Mouse (Mus musculus) mouse embryonic stem cell (cell line): ENCODE measurements around the gene Trmt1l.
"Not testable (repeated sequence)": the region's sequence is repeated elsewhere in the genome, so short reads cannot be mapped to it uniquely, and the experiment has no call there.

Source experiments
- in situ Hi-C, 2 experiments: fragments of 300-500 bp; cut with MboI; formaldehyde crosslinking; loops; 1 replicate in 1 of 2; 3 replicates in 1 of 2; pipeline ENCODE4 v1.14.3; 2019 to 2020; ENCODE audit warnings: low sequenced_read_pairs in 2 of 2, low pct_unique_long_range_greater_than_20kb in 1 of 2, mixed read lengths in 1 of 2; ENCODE audit not compliant: unreplicated experiment in 1 of 2

Gene Trmt1l

DNA sequence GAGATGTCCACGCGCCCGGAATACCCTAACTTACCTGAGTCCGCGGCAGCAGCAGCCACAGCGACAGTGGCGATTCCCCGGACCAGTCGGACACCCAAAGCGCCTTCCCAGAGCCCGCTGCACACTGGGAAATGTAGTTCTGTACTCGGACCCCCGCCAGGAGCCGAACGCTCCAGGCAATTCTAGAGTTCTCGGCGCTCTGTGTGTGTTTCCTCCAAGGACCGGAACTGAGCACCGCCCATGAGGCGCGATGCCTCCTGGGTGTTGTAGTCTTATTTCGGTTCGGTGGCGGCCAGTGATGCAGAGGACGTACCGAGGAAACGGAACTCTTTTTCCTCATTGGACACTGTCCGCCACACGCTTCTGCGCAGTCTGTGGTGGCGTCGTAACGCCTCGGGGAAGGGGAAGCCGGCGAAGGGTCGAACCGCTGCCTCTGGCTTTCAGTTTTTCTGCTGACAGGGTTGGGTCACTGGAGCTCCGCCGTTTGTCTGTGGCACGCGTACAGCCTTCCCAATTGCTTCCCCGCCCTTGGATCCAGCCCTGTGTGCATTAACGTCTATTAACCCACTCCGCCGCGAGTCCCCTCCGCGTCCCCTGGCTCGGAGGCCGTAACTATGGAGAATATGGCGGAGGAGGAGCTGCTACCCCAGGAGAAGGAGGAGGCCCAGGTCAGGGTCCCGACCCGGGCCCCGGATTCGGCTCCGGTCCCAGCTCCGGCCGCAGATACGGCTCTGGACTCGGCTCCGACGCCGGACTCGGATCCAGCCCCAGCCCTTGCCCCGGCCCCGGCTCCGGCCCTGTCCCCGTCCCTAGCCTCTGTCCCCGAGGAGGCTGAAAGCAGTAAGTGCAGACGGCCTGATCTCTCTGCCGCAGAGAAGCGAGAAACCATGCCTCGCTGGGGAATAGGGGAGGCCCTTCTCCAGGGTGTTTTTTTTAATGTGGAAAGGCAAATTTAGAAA is at the start of gene Trmt1l, which contains the start of gene Swt1:
Trmt1l (plus strand) TSS at position 280 of the 959 bp plus-strand sequence.
Swt1 (minus strand) TSS at position 193 of the 959 bp plus-strand sequence.
- in situ Hi-C loops: no loop called here

- in situ Hi-C loops: no loop called here
Observed at GRCm38 (mm10) chr1:151390029-151390428, 38.3 kb upstream of the Trmt1l start.

- in situ Hi-C loops: loop anchor here in 1 of 2 experiments (25.0 kb wide), 1 partner anchor 998 kb away; no protein-coding TSS in a partner anchor
Observed at GRCm38 (mm10) chr1:151409827-151410226, 18.5 kb upstream of the Trmt1l start.

- in situ Hi-C loops: loop anchor here in 1 of 2 experiments (25.0 kb wide), 1 partner anchor 1010 kb away; no protein-coding TSS in a partner anchor
Observed at GRCm38 (mm10) chr1:151422178-151422577, 6.2 kb upstream of the Trmt1l start.

GRCm38 (mm10) chr1:151426947-151427600 is 1.3 kb upstream of the Trmt1l start:
- in situ Hi-C loops: no loop called here

DNA sequence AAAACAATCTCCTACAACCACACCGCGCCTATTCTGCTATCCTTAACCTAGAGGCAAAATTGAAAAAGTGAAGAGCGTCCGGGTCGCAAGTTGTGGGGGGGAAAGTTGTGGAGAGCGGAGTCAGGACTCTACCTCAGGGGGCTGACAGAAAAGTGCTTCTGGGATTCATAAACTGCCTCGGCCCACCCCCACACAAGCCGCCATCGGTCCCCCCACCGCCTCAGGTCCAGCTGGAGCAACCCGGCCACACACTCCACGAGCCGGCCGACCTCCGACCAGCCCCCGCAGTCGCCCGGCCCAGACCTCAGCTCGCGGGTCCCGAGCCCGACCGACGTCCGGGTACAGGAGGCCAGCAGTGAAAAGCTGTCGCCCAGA is 467 bp upstream of the Trmt1l start:
- in situ Hi-C loops: no loop called here

- in situ Hi-C loops: no loop called here
Observed at GRCm38 (mm10) chr1:151429316-151429715, 974 bp downstream of the Trmt1l start.

- in situ Hi-C loops: no loop called here
Observed at GRCm38 (mm10) chr1:151435431-151435830, 7.1 kb downstream of the Trmt1l start.

DNA sequence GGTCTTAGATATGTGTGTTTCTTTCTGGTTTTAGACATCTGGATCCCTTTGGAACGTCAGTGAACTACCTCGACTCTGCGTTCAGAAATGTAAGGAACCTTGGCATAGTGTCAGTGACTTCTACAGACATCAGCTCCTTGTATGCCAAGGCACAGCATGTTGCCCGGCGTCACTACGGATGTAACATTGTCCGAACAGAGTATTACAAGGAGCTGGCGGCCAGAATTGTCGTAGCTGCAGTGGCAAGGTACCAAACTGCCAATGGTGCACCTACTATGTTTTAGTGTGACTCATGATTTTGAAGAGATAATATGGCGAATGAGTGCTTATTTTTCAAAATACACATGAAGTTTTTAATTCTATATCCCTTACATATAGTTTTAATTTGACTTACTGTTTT is 21.5 kb downstream of the Trmt1l start:
- in situ Hi-C loops: loop anchor here in 1 of 2 experiments (10.0 kb wide), 1 partner anchor 255 kb away; no protein-coding TSS in a partner anchor

DNA sequence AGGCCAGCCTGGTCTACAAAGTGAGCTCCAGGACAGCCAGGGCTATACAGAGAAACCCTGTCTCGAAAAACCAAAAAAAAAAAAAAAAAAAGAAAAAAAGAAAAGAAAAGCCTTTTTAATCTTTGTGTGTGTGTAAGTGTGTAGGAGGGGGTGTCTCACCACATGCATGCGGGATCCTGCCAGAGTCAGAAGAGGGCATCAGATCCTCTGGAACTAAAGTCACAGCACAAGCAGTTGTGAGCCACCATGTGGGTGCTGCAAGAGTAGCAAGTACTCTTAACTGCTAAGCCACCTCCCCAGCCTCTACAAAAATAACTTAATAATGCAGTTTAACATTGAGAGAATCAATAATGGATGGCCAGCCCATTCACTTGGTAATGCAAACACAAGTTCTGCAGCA is 22.5 kb downstream of the Trmt1l start:
- in situ Hi-C loops: no loop called here

- in situ Hi-C loops: no loop called here
Observed at GRCm38 (mm10) chr1:151451946-151452345, 23.6 kb downstream of the Trmt1l start.

GRCm38 (mm10) chr1:151457087-151457486 is 28.7 kb downstream of the Trmt1l start:
- in situ Hi-C loops: no loop called here

- in situ Hi-C loops: no loop called here
Observed at GRCm38 (mm10) chr1:151461265-151461664, 32.9 kb downstream of the Trmt1l start.

DNA sequence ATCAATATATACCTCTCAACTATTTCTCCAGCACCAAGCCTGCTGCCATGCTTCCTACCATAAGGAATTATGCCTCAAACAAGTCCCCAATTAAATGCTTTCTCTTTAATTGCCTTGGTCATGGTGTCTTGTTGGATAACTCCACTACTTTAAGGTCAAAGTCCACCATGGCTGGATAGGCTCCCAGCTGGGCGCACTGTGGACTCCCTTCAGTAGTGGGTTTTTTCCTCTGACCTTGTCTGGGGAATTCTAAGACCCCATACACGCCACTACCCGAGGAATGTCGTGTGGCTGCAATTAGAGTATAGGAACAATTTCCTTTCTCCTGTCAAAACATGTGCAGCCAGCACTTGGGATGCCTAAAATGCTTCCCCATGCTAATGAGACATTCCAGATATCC is 36.6 kb downstream of the Trmt1l start:
- in situ Hi-C loops: no loop called here

DNA sequence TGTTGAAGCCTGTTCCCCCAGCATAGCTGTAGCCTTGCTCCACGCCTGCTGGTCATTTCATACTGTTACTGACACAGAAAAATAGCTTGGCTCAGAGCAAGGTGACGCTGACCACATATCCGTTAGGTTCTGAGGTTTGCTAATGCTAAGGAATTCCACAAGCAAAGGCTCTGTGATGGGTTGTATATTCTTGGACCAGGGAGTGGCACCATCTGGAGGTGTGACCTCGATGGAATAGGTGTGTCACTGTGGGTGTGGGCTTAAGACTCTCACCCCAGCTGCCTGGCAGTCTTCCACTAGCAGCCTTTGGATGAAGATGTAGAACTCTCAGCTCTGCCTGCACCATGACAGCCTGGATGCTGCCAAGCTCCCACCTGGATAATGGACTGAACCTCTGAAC is 38.2 kb downstream of the Trmt1l start:
- in situ Hi-C loops: no loop called here

GRCm38 (mm10) chr1:151471429-151471828 is 43.1 kb downstream of the Trmt1l start:
- in situ Hi-C loops: no loop called here

DNA sequence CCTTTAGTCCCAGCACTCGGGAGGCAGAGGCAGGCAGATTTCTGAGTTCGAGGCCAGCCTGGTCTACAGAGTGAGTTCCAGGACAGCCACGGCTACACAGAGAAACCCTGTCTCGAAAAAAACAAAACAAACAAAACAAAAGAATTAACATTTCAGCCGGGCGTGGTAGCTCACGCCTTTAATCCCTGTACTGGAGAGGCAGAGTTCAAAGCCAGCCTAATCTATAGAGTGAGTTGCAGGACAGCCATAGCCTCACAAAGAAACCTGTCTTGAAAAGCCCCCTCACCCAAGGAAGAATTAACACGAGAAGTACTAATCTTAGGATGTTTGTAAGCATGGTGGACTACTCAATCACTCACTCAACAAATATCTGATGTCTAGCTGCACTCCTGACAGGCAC is 44.0 kb downstream of the Trmt1l start:
- in situ Hi-C loops: not testable (repeated sequence)

DNA sequence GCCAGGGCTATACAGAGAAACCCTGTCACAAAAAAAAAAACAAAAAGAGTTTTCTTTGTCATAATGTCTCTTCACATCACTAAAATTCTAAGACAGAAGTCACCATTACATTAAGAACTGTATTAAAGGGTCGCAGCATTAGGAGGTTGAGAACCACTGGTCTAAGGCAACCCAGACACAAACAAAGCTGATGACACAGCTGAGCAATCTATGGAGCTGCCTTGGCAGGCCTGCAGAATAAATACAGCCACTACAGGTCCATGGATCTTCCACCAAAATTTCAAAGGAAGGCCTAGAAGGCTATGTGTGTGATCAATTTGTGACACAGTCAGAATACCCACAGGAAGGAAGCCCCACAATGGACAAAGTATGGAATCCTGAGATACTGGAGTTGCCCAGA is 54.2 kb downstream of the Trmt1l start:
- in situ Hi-C loops: loop anchor here in 1 of 2 experiments (25.0 kb wide), 1 partner anchor 230 kb away; no protein-coding TSS in a partner anchor

- in situ Hi-C loops: loop anchor here in 1 of 2 experiments (25.0 kb wide), 1 partner anchor 229 kb away; no protein-coding TSS in a partner anchor
Observed at GRCm38 (mm10) chr1:151483568-151483967, 55.2 kb downstream of the Trmt1l start.
